Mouse (Mus musculus) myocyte (in vitro differentiated cells): ENCODE data around the gene Nisch. TPM values are rescaled to one million over a fixed set of nuclear protein-coding genes. Genes with fewer than 3 reads are reported as not detected.
A peak's percentile ranks its signal among the peaks of the same experiment; 100 is the strongest.

ENCODE experiments used
- H3K27me3 ChIP-seq: one replicate; pipeline ENCODE4 v1.6.1; 2011; ENCODE audit not compliant: control insufficient read depth, insufficient read depth, insufficient read length
- H3K36me3 ChIP-seq: one replicate; pipeline ENCODE4 v1.6.1; 2011; ENCODE audit not compliant: control insufficient read depth, insufficient read depth
- H3K4me2 ChIP-seq: one replicate; pipeline ENCODE4 v1.6.1; 2011; ENCODE audit warnings: low read depth, control low read depth
- H3K4me3 ChIP-seq: one replicate; pipeline ENCODE4 v1.5.1; 2011; ENCODE audit warnings: mild to moderate bottlenecking, control low read depth, moderate library complexity
- H3K79me2 ChIP-seq: one replicate; pipeline ENCODE4 v1.6.1; 2011; ENCODE audit not compliant: control insufficient read depth, insufficient read depth
- H3ac ChIP-seq: one replicate; pipeline ENCODE4 v1.6.1; 2011; ENCODE audit not compliant: control insufficient read depth, insufficient read length
- CEBPB ChIP-seq: IDR thresholded peaks from 2 replicates; pipeline ENCODE4 v1.6.1; 2011; ENCODE audit warnings: mild to moderate bottlenecking, moderate library complexity; ENCODE audit not compliant: poor library complexity, insufficient read depth, severe bottlenecking
- E2F4 ChIP-seq: IDR thresholded peaks from one replicate; pipeline ENCODE4 v1.6.1; 2011; ENCODE audit warnings: mild to moderate bottlenecking, control low read depth, moderate library complexity; ENCODE audit not compliant: insufficient read depth
- MAX ChIP-seq: IDR thresholded peaks from one replicate; pipeline ENCODE4 v1.6.1; 2011; ENCODE audit warnings: low read depth, mild to moderate bottlenecking, control low read depth
- MYOD1 ChIP-seq, 3 experiments: IDR thresholded peaks; one replicate each; pipeline ENCODE4 v1.6.1; 2011; ENCODE audit warnings: control low read depth in 2 of 3, low read depth in 2 of 3, mild to moderate bottlenecking in 2 of 3, moderate library complexity in 1 of 3; ENCODE audit not compliant: insufficient read length in 2 of 3, control insufficient read depth in 1 of 3
- MYOG ChIP-seq, 3 experiments: IDR thresholded peaks; one replicate each; pipeline ENCODE4 v1.6.1; 2011; ENCODE audit warnings: control low read depth in 2 of 3, low read depth in 2 of 3, mild to moderate bottlenecking in 2 of 3; ENCODE audit not compliant: insufficient read length in 2 of 3, control insufficient read depth in 1 of 3, insufficient read depth in 1 of 3
- POLR2A ChIP-seq: IDR thresholded peaks from one replicate; pipeline ENCODE4 v1.6.1; 2011; ENCODE audit warnings: low read depth, mild to moderate bottlenecking, control low read depth, moderate library complexity; ENCODE audit not compliant: insufficient read length
- POLR2AphosphoS2 ChIP-seq: IDR thresholded peaks from one replicate; pipeline ENCODE4 v1.6.1; 2011; ENCODE audit warnings: low read depth, control low read depth; ENCODE audit not compliant: insufficient read length
- REST ChIP-seq: IDR thresholded peaks from one replicate; pipeline ENCODE4 v1.6.1; 2011; ENCODE audit warnings: mild to moderate bottlenecking, control low read depth, moderate library complexity; ENCODE audit not compliant: insufficient read depth, insufficient read length
- SRF ChIP-seq: IDR thresholded peaks from one replicate; pipeline ENCODE4 v1.6.1; 2011; ENCODE audit warnings: low read depth; ENCODE audit not compliant: control insufficient read depth, insufficient read length
- TCF12 ChIP-seq: IDR thresholded peaks from one replicate; pipeline ENCODE4 v1.6.1; 2011; ENCODE audit warnings: mild to moderate bottlenecking, control low read depth; ENCODE audit not compliant: poor library complexity, insufficient read depth, severe bottlenecking
- TCF3 ChIP-seq: IDR thresholded peaks from one replicate; pipeline ENCODE4 v1.6.1; 2011; ENCODE audit warnings: low read depth, control low read depth; ENCODE audit not compliant: insufficient read length
- USF1 ChIP-seq: IDR thresholded peaks from one replicate; pipeline ENCODE4 v1.6.1; 2011; ENCODE audit warnings: low read depth, mild to moderate bottlenecking, control low read depth, moderate library complexity
- polyA plus RNA-seq: library from polyadenylated mRNA; unstranded; fragments of >200 nt; fragmentation: generic; extraction: Trizol; gene quantifications from one replicate; pipeline ENCODE4 v1.2.1, GENCODE M21; 2012; ENCODE audit warnings: missing spikeins

Nisch gene
- polyA plus RNA-seq, 1 experiment, result 266 TPM

DNA sequence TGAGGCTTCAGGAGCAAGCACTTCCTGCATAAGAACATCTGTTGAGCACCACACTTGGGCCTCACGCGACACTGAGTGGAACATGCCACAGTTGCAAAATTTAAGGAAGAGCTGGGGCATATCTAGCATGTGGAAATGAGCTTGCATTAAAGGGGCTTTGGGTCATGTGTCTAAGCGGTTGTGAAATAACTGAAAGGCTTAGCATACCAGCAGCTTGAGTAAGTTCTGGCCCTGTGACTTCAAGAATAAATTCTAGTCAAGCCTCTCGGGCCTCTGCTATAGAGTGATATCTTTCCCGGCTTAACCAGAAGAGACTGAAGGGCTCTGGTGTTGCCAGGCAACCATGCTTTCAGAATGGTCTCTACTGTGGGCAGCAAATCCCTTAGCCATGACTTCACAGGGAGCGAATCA, 28.0 kb downstream of the Nisch start:
- Histone ChIP-seq H3K4me3 (no peak overlapping the region), H3K79me2 (peaks cover 16% of the 10 kb centered on the region), H3ac (no peak overlapping the region), H3K4me2 (no peak overlapping the region), H3K36me3 (peaks cover 86% of the 10 kb centered on the region), H3K27me3 (no peaks in the 10 kb centered on the region)
- TF ChIP-seq TCF12 (no peak), POLR2A (no peak), CEBPB (no peak), USF1 (no peak), REST (no peak), E2F4 (no peak), SRF (no peak), MAX (no peak), TCF3 (no peak), MYOD1 (IDR thresholded peaks at IDR 0.05; ENCODE audit: control insufficient read depth in 1 of 3, insufficient read length in 2 of 3, low read depth in 2 of 3) (no peak), MYOG (IDR thresholded peaks at IDR 0.05; ENCODE audit: control insufficient read depth in 1 of 3, insufficient read depth in 1 of 3, insufficient read length in 2 of 3, low read depth in 2 of 3) (no peak), POLR2AphosphoS2 (no peak)

DNA sequence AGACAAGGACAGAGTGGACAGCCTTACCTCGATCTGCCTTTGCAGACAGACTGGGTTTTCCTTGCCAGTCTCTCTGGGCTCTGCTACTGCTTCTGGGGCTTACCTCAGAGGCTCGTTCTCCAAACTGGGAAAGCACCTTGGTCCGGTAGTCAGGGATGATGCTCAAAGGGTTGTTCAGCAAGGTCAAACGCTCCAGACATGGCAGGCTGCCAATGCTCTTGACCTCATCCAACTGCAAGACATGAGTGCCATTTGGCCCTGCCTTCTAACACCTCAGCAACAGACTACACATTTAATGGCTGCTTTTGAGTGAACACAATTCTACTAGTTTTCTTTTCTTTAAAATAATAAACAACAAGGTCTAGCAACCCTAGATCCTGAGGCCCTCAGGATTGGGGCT, 30.1 kb downstream of the Nisch start:
- Histone ChIP-seq H3K4me2 (no peak overlapping the region), H3K27me3 (no peaks in the 10 kb centered on the region), H3K79me2 (peaks cover 4% of the 10 kb centered on the region), H3K4me3 (no peak overlapping the region), H3K36me3 (peaks cover 76% of the 10 kb centered on the region), H3ac (no peak overlapping the region)
- TF ChIP-seq TCF12 (no peak), MYOD1 (IDR thresholded peaks at IDR 0.05; ENCODE audit: control insufficient read depth in 1 of 3, insufficient read length in 2 of 3, low read depth in 2 of 3) (no peak), E2F4 (no peak), USF1 (no peak), MYOG (IDR thresholded peaks at IDR 0.05; ENCODE audit: control insufficient read depth in 1 of 3, insufficient read depth in 1 of 3, insufficient read length in 2 of 3, low read depth in 2 of 3) (no peak), SRF (no peak), POLR2AphosphoS2 (no peak)

DNA sequence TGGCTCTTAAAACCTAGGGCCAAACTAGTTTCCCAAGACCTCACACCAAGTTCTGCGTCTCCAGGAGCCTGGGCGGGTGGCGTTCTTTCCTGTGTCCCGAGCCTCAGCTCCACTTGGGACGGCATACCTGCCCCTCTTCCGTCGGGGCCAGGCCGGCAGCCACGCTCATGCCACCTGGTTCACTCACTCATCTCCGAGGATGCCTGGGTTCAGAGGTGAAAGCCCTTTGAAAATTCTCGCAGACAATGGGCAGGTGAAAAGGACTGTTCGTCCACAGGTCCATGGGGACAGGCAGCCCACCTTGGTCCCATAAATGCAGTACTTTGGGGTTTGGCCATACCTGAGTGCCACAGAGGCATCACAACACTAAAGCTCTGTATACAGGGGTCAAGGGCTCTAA, 32.6 kb downstream of the Nisch start:
- Histone ChIP-seq H3K4me3 (no peak overlapping the region), H3K79me2 (peaks cover 4% of the 10 kb centered on the region), H3K27me3 (no peaks in the 10 kb centered on the region), H3K36me3 (peaks cover 70% of the 10 kb centered on the region), H3K4me2 (no peak overlapping the region), H3ac (no peak overlapping the region)
- TF ChIP-seq MYOG (IDR thresholded peaks at IDR 0.05; ENCODE audit: control insufficient read depth in 1 of 3, insufficient read depth in 1 of 3, insufficient read length in 2 of 3, low read depth in 2 of 3), result no peak
- TF ChIP-seq POLR2A, result no peak

DNA sequence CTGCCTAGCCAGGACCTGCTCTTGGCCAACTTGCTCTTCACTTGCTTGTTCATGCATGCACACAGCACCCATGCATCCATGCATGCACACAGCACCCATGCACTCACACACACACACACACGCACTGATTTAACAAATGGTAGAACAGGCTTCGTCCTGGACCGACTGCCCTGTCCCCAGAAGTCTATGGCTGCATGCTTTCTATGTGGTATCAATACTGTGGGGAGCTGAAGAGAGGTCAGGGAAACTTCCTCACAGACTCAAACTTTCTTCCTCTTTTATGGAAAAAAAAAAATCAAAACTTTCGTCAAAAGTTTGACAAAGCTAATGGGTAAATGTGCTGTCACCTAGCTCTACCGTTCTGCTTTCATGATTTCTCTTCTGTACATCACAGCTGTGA, 33.2 kb downstream of the Nisch start:
- Histone ChIP-seq H3K27me3 (no peaks in the 10 kb centered on the region), H3K36me3 (peaks cover 72% of the 10 kb centered on the region), H3K4me2 (no peak overlapping the region), H3K79me2 (peaks cover 8% of the 10 kb centered on the region), H3ac (no peak overlapping the region), H3K4me3 (no peak overlapping the region)
- TF ChIP-seq E2F4 (no peak), POLR2A (peak; percentile 28), REST (no peak), POLR2AphosphoS2 (peak; percentile 62)

DNA sequence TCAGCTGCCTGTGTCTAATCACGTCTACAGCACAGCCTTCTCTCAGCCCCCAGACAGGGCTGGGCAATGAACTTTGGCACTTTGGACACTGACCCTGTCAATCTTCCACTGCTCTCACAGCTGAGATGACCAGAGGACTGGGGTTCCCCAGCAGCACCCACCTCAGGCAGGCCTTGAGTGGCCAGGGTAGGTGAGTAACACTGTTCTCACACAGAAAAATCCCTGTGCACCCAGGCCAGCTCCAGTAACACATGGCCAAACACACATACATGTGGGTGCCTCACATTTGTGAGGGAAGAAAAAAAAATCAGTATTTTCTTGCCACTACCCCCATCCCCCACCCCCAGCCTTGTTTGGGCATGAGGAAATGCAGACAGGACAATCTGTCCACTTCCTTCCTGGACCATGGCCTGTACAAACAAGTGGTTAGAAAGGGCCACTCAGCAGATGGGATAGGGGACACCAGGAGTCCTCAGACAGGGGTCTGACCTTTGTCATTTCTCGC, 33.9 kb downstream of the Nisch start:
- Histone ChIP-seq H3K27me3 (no peaks in the 10 kb centered on the region), H3K36me3 (peaks cover 65% of the 10 kb centered on the region), H3ac (no peak overlapping the region), H3K4me2 (no peak overlapping the region), H3K79me2 (peaks cover 8% of the 10 kb centered on the region), H3K4me3 (no peak overlapping the region)
- TF ChIP-seq USF1 (no peak), SRF (no peak), POLR2A (no peak), MYOG (IDR thresholded peaks at IDR 0.05; ENCODE audit: control insufficient read depth in 1 of 3, insufficient read depth in 1 of 3, insufficient read length in 2 of 3, low read depth in 2 of 3) (no peak), TCF12 (no peak), TCF3 (no peak), MAX (no peak), REST (no peak), CEBPB (no peak), E2F4 (no peak), MYOD1 (IDR thresholded peaks at IDR 0.05; ENCODE audit: control insufficient read depth in 1 of 3, insufficient read length in 2 of 3, low read depth in 2 of 3) (no peak), POLR2AphosphoS2 (no peak)
